Mouse (Mus musculus) adipocyte (in vitro differentiated cells): ENCODE measurements at regions not wholly inside any gene's neighbourhood (a gene's known extent, or its start where the extent isn't known, plus 50 kb on each side); places are given as distances from the start of the nearest gene placed in this dataset.

ENCODE experiments used
- DNase-seq: peaks from one replicate; pipeline ENCODE4 v3.0.0-alpha.2; 2016; ENCODE audit warnings: low spot score

DNA sequence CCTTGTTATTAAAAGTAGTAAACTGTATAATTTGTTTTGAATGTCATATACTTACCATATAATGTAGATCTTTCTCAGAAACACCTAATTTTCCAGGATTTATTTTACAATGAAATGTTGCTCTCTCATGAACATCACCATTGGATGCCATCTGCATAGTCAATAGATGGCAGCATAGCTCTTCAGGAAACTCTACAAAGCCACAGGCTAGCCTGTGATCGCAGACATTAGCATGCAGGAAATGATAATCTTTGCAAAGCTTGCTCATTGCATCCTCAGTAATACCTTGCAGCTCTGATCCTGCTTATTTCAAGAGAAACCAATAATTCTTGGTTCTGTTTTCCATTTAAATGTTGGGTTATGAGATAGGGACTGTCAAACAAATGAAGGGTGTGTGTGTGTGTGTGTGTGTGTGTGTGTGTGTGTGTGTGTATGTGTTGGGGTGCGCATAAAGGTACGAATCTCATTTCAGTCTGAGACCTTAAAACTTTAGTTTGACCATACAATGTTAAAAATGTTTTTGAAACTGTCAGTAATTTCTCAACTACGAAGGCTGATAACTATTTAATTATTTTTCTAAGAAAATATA is 1595.1 kb upstream of the Pcdh10 start:
- peak; percentile 23 for DNase-seq

DNA sequence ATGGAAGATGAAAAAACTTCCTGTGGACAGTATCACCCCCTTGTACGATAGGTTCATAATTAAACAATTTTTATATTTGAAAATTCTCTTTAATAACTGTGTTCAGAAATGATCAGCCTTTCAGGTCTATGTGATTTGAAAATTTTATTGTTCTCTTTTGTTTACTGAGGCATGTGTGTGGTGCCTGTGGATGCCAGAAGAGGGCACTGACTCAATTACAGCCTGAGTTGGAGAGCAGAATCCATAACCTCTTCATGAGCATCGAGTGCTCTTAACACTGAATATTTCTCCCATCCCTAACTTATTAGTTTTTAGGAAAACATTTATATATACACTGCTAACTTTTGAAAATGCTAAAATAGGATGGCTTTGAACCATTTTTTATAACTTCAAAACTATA is 1594.0 kb upstream of the Pcdh10 start:
- no peak for DNase-seq
